Mouse (Mus musculus) CH12.LX (cell line): ENCODE results near the gene Mmp12.

Source experiments
- CTCF ChIP-seq, 2 experiments: IDR thresholded peaks in 1 of 2; conservative IDR thresholded peaks in 1 of 2; 2 replicates each; pipeline ENCODE4 v1.5.1; 2011 to 2012; ENCODE audit warnings: low read depth in 2 of 2, low read length in 2 of 2, improper control_type of control experiment in 1 of 2, inconsistent platforms in 1 of 2, mild to moderate bottlenecking in 1 of 2, moderate library complexity in 1 of 2
- EP300 ChIP-seq: IDR thresholded peaks from 2 replicates; pipeline ENCODE4 v1.6.1; 2011; ENCODE audit warnings: low read length, improper control_type of control experiment
- MAX ChIP-seq: IDR thresholded peaks from 2 replicates; pipeline ENCODE4 v1.6.1; 2011; ENCODE audit warnings: low read length, improper control_type of control experiment
- POLR2A ChIP-seq: IDR thresholded peaks from 2 replicates; pipeline ENCODE4 v1.6.1; 2011; ENCODE audit warnings: low read depth, mild to moderate bottlenecking, improper control_type of control experiment, low read length
- SMC3 ChIP-seq: IDR thresholded peaks from 2 replicates; pipeline ENCODE4 v1.6.1; 2011; ENCODE audit warnings: low read depth, low read length, improper control_type of control experiment
- TBP ChIP-seq: conservative IDR thresholded peaks from 2 replicates; pipeline ENCODE4 v1.6.1; 2011; ENCODE audit warnings: low read depth, low read length, improper control_type of control experiment
- ZMIZ1 ChIP-seq: IDR thresholded peaks from 2 replicates; pipeline ENCODE4 v1.6.1; 2012; ENCODE audit warnings: low read depth, mild to moderate bottlenecking, inconsistent platforms, low read length, improper control_type of control experiment

DNA sequence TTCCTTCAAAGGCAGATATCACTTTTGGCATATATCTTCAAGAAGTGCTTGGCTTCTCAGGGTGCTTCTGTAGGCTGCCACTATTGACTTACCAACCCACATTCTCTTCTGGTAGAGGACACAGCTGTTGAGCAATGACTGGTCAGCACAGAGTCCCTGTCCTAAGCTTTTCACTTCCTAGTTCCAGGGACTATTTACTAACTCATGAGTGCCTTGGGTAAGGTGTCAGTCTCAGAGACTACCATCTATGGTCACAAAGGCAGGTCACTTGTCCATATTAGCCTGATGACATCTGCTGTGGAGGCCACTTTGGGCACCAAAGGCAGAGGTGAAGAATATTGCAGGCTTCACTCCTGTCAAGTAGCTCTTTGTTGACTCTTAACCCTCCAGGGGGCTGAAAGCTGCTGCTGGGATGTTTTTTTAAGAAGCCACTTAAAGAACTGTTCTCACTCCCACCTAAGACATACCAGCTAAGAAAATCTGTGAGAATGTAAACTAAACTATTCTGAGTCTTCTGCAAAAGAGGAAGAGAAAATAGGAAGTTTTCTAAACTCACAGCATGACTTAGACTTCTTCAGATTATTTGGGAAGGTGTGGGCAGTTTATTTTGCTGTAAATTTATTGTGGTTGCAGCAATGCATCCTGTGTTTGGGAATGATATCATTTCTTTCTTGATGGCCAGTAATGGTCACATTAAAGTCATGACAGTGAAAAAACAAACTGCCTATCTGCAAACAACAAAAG, 7.3 kb upstream of the Mmp12 start:
- TF ChIP-seq TBP, result no peak
- TF ChIP-seq POLR2A, result no peak
- peak; percentile 54 for TF ChIP-seq EP300
- no peak for TF ChIP-seq ZMIZ1
- TF ChIP-seq CTCF (conservative IDR thresholded peaks at IDR 0.05 in 1 of 2, IDR thresholded peaks at IDR 0.05 in 1 of 2; ENCODE audit: low read depth in 2 of 2, low read length in 2 of 2), result no peak
- TF ChIP-seq SMC3, result no peak
- TF ChIP-seq MAX, result no peak
